Mouse (Mus musculus): ENCODE measurements around the gene Gper1.

The Gper1 gene

GRCm38 (mm10) chr5:139423026-139423865 is at the start of gene Gper1:
TSS of gene Gper1 (plus strand) at chr5:139423151.
- no peak for DNase-seq (ENCODE audit: low spot score in 2 of 2)

- no peak for DNase-seq (ENCODE audit: low spot score in 2 of 2)
Observed at GRCm38 (mm10) chr5:139373889-139374444, 49.0 kb upstream of the Gper1 start.

- DNase-seq (ENCODE audit: low spot score in 2 of 2): no peak
Observed at GRCm38 (mm10) chr5:139374841-139375240, 48.1 kb upstream of the Gper1 start.

GRCm38 (mm10) chr5:139377468-139378270 is 45.3 kb upstream of the Gper1 start, which contains the start of gene Gpr146:
TSS of gene Gpr146 (plus strand) at chr5:139377697.
- DNase-seq (ENCODE audit: low spot score in 2 of 2): no peak

GRCm38 (mm10) chr5:139378271-139378556 is 44.7 kb upstream of the Gper1 start:
- DNase-seq (ENCODE audit: low spot score in 2 of 2): no peak

GRCm38 (mm10) chr5:139378986-139379629 is 43.8 kb upstream of the Gper1 start:
- no peak for DNase-seq (ENCODE audit: low spot score in 2 of 2)

- DNase-seq (ENCODE audit: low spot score in 2 of 2): no peak
Observed at GRCm38 (mm10) chr5:139379771-139380384, 43.1 kb upstream of the Gper1 start.

GRCm38 (mm10) chr5:139380385-139381248 is 42.3 kb upstream of the Gper1 start:
- DNase-seq (ENCODE audit: low spot score in 2 of 2): peak; percentile 53 to 72

- DNase-seq (ENCODE audit: low spot score in 2 of 2): no peak
Observed at GRCm38 (mm10) chr5:139381586-139382513, 41.1 kb upstream of the Gper1 start.

GRCm38 (mm10) chr5:139382760-139383159 is 40.2 kb upstream of the Gper1 start:
- no peak for DNase-seq (ENCODE audit: low spot score in 2 of 2)

- DNase-seq (ENCODE audit: low spot score in 2 of 2): no peak
Observed at GRCm38 (mm10) chr5:139383234-139383633, 39.7 kb upstream of the Gper1 start.

GRCm38 (mm10) chr5:139384531-139384930 is 38.4 kb upstream of the Gper1 start:
- no peak for DNase-seq (ENCODE audit: low spot score in 2 of 2)

- DNase-seq (ENCODE audit: low spot score in 2 of 2): no peak
Observed at GRCm38 (mm10) chr5:139386047-139386446, 36.9 kb upstream of the Gper1 start.

GRCm38 (mm10) chr5:139387329-139388194 is 35.4 kb upstream of the Gper1 start:
- DNase-seq (ENCODE audit: low spot score in 2 of 2): no peak

- DNase-seq (ENCODE audit: low spot score in 2 of 2): no peak
Observed at GRCm38 (mm10) chr5:139388195-139388570, 34.8 kb upstream of the Gper1 start.

- DNase-seq (ENCODE audit: low spot score in 2 of 2): no peak
Observed at GRCm38 (mm10) chr5:139388694-139389675, 34.0 kb upstream of the Gper1 start.

- no peak for DNase-seq (ENCODE audit: low spot score in 2 of 2)
Observed at GRCm38 (mm10) chr5:139389676-139390061, 33.3 kb upstream of the Gper1 start.

All from frontal cortex, postnatal 25 days (tissue).